Mouse (Mus musculus) hindbrain, embryonic 15.5 days (tissue): ENCODE measurements around the gene Man1c1. TPM values are rescaled to one million over a fixed set of nuclear protein-coding genes. Genes with fewer than 3 reads are reported as not detected.

ENCODE experiments used
- ATAC-seq: fragments of 200-750 bp; cut with Nextera tagmentation; 2 replicates; pipeline ENCODE4 v1.8.0; 2017; ENCODE audit warnings: low read depth, moderate number of reproducible peaks, moderate TSS enrichment; ENCODE audit not compliant: low FRiP score
- H3K27ac ChIP-seq: fragments of 300-500 bp; sonication (generic); replicated peaks from 2 replicates; pipeline ENCODE4 v1.5.1; 2015; ENCODE audit warnings: mild to moderate bottlenecking, inconsistent platforms
- H3K27me3 ChIP-seq: fragments of 300-500 bp; sonication (generic); 2 replicates; pipeline ENCODE4 v1.6.1; 2015; ENCODE audit warnings: control low read depth, inconsistent platforms
- H3K36me3 ChIP-seq: fragments of 300-500 bp; sonication (generic); 2 replicates; pipeline ENCODE4 v1.6.1; 2015; ENCODE audit warnings: control low read depth, inconsistent platforms
- H3K4me1 ChIP-seq: fragments of 300-500 bp; sonication (generic); replicated peaks from 2 replicates; pipeline ENCODE4 v1.6.1; 2015; ENCODE audit warnings: control low read depth, inconsistent platforms
- H3K4me2 ChIP-seq: fragments of 300-500 bp; sonication (generic); 2 replicates; pipeline ENCODE4 v1.6.1; 2015; ENCODE audit warnings: moderate library complexity, mild to moderate bottlenecking, inconsistent platforms
- H3K4me3 ChIP-seq: fragments of 300-500 bp; sonication (generic); 2 replicates; pipeline ENCODE4 v1.5.1; 2015; ENCODE audit warnings: mild to moderate bottlenecking, inconsistent platforms
- H3K9ac ChIP-seq: fragments of 300-500 bp; sonication (generic); 2 replicates; pipeline ENCODE4 v1.6.1; 2015; ENCODE audit warnings: inconsistent platforms
- H3K9me3 ChIP-seq: fragments of 300-500 bp; sonication (generic); 2 replicates; pipeline ENCODE4 v1.6.1; 2016; ENCODE audit warnings: control low read depth, inconsistent platforms
- WGBS: fragments of 180-500 bp; shearing (Covaris S2); methylation state at CpG from one replicate; pipeline ENCODE4 v1.1.7; 2015; 5-methylcytosine and 5-hydroxymethylcytosine counted together
- polyA plus RNA-seq: library from polyadenylated mRNA; unstranded; fragments of >200 nt; fragmentation: Nextera tagmentation; extraction: Ambion mirVana; gene quantifications from 2 replicates; pipeline ENCODE4 v1.2.1, GENCODE M21; 2015

Man1c1 gene
- polyA plus RNA-seq, 1 experiment from 2014 or later: 6.1 TPM

DNA sequence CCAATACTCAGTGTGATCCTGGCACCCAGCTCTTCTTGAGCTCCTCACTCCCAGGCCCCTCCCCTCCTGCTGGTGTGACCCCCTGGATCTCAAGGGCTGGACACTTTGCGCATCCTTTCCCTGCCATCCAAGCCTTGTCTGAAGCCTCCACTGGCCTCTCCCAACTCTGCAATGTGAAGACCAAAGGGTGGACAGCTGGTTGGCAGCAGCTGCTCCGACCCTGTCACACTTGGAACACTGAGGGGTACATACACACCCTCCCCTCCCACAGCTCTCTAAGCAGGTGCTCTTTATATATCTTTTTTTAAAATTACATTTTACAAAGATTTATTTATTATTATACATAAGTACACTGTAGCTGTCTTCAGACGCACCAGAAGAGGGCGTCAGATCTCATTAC lies 36.1 kb upstream of the Man1c1 start:
- peaks cover 26% of the 10 kb centered on the region for H3K4me1 ChIP-seq
- H3K27ac ChIP-seq: no peak overlapping the region
- 87% methylated on average over 4 of the region's 4 CpGs for WGBS
- H3K27me3 ChIP-seq: no peaks in the 10 kb centered on the region
- no peak overlapping the region for H3K4me2 ChIP-seq
- no peak overlapping the region for H3K9ac ChIP-seq
- no peaks in the 10 kb centered on the region for H3K36me3 ChIP-seq
- H3K4me3 ChIP-seq: no peak overlapping the region
- no peak for ATAC-seq
- H3K9me3 ChIP-seq: no peaks in the 10 kb centered on the region

DNA sequence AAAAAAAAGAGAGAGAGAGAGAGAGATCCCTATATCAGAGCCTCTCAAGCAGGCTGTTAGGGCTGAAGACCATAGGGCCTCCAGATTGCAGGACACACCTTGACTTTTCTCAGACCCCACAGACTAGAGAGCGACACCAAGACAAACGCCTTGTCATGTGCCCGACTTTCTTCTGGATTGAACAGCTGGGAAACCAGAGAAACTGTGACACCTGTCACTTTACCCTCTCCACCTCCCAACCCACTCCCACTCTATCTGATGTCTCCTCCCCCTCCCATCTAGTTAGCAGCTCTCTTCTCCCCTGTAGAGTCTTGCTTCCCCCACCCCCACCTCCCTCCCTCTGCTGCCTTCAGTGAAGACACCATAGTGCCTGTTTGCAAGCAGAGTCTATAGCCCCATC lies 35.4 kb upstream of the Man1c1 start:
- Histone ChIP-seq H3K27ac (no peak overlapping the region), H3K9me3 (no peaks in the 10 kb centered on the region), H3K27me3 (no peaks in the 10 kb centered on the region), H3K9ac (no peak overlapping the region), H3K36me3 (no peaks in the 10 kb centered on the region), H3K4me3 (no peak overlapping the region), H3K4me2 (no peak overlapping the region), H3K4me1 (peaks cover 26% of the 10 kb centered on the region)
- 79% methylated on average over 3 of the region's 3 CpGs for WGBS
- ATAC-seq: no peak

DNA sequence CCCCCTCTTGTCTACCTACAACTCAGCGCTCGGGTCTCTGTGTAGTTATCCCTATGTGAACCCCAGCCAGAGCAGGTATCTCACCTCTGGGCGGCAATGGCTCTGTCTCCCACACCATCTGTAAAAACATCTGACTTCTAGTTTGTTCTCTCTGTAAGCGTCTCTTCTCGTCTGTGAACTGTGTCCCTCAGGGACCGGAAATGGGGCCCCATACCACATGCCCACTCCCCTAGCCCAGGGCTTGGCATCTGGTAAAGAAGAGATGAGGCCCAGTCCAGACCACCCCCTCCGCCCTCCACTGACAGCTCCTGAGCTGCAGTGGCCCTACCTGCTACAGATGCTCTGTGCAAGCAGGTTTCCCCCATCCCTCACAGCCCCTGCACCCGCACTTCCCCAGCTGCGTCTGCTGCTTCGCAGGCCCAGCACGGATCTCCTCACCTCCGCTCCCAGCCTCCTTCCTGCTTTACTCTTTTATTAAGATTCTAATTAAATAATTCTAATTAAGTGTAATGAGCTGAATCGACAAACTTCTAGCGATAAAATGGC lies 33.3 kb upstream of the Man1c1 start:
- Histone ChIP-seq H3K4me3 (no peak overlapping the region), H3K9me3 (no peaks in the 10 kb centered on the region), H3K27me3 (no peaks in the 10 kb centered on the region), H3K27ac (peak overlapping the region; percentile 18), H3K36me3 (no peaks in the 10 kb centered on the region), H3K4me1 (peaks cover 24% of the 10 kb centered on the region), H3K4me2 (no peak overlapping the region), H3K9ac (no peak overlapping the region)
- peak; percentile 74; the same call in 1 of the 2 replicates for ATAC-seq
- 48% methylated on average over 14 of the region's 14 CpGs for WGBS

DNA sequence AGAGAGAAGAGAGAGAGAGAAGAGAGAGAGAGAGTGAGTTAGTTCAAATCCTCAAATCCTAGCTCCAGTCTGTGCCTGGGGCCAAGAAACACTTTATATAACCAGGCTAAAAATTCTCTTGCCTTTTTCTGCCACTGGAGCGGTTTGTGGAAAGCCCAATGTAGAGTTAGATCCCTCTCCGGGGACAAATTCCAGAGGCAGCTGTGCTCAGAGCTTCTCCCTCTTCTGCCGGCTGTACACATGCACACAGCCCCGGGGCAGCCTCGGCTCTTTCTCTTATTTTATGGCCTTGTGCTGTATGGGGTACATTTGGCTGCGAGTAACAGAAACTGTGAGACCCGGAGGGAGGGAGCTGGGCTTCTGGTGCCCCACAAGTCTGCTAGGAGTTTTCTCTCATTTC lies 32.1 kb upstream of the Man1c1 start:
- 48% methylated on average over 7 of the region's 7 CpGs for WGBS
- no peak for ATAC-seq
- no peak overlapping the region for H3K27ac ChIP-seq
- no peak overlapping the region for H3K4me3 ChIP-seq
- H3K4me2 ChIP-seq: no peak overlapping the region
- no peaks in the 10 kb centered on the region for H3K9me3 ChIP-seq
- H3K9ac ChIP-seq: no peak overlapping the region
- peaks cover 24% of the 10 kb centered on the region for H3K4me1 ChIP-seq
- H3K27me3 ChIP-seq: no peaks in the 10 kb centered on the region
- no peaks in the 10 kb centered on the region for H3K36me3 ChIP-seq

DNA sequence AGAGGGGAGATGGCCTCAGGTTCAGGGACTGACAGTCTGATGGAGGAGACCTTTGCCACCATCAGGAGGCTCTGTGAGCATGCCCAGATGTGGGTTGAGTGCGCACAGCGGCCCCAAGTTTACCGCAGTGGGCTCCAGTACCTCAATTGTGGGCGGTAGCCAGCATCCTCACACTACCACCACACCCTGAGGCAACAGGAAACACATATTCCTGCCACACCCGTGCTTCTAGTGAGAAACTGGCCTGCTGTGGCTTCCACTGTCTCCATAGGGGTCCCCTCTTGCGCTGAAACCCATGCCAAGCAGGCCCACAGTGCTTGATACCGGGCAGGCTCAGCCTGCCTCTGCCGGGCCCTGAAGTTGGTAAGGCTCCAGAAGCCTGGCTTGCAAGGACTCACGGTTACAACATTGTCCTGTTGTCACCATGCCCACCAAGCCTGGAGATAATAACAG lies 30.6 kb upstream of the Man1c1 start:
- H3K36me3 ChIP-seq: no peaks in the 10 kb centered on the region
- H3K4me1 ChIP-seq: peaks cover 33% of the 10 kb centered on the region
- no peaks in the 10 kb centered on the region for H3K27me3 ChIP-seq
- H3K9me3 ChIP-seq: no peaks in the 10 kb centered on the region
- H3K4me2 ChIP-seq: no peak overlapping the region
- no peak overlapping the region for H3K4me3 ChIP-seq
- no peak overlapping the region for H3K27ac ChIP-seq
- WGBS: 47% methylated on average over 9 of the region's 9 CpGs
- peak; percentile 17; the same call in 1 of the 2 replicates for ATAC-seq
- H3K9ac ChIP-seq: no peak overlapping the region

DNA sequence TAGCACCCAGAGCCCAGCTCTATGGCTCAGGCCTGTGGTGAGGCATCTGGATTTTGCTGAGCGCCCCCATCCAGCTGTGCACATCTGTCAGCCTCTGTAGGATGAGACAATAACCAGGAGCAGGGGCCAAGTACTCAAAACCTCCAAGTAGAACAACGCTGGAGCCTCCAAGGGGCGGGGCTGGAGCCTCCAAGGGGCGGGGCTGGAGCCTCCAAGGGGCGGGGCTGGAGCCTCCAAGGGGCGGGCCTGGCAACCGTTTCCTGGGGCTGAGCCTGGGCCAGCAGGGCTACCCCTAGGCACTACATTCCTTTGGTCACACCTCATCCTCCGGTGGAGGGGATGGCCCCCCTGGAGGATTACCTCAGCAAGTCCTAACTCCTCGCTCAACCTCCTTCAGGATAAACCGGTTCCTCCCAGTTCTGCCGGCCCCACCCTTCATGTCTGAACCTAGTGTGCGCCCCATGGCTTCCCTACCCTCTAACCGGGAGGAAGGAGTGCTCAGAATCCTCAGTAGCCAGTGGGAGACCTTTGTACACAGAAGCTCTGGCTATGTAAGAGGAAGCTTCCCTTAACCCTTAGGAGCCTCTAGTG lies 30.0 kb upstream of the Man1c1 start:
- no peak overlapping the region for H3K27ac ChIP-seq
- WGBS: 16% methylated on average over 9 of the region's 13 CpGs
- no peaks in the 10 kb centered on the region for H3K9me3 ChIP-seq
- no peaks in the 10 kb centered on the region for H3K36me3 ChIP-seq
- H3K4me1 ChIP-seq: peaks cover 34% of the 10 kb centered on the region
- no peaks in the 10 kb centered on the region for H3K27me3 ChIP-seq
- no peak overlapping the region for H3K4me2 ChIP-seq
- no peak overlapping the region for H3K4me3 ChIP-seq
- no peak for ATAC-seq
- no peak overlapping the region for H3K9ac ChIP-seq

DNA sequence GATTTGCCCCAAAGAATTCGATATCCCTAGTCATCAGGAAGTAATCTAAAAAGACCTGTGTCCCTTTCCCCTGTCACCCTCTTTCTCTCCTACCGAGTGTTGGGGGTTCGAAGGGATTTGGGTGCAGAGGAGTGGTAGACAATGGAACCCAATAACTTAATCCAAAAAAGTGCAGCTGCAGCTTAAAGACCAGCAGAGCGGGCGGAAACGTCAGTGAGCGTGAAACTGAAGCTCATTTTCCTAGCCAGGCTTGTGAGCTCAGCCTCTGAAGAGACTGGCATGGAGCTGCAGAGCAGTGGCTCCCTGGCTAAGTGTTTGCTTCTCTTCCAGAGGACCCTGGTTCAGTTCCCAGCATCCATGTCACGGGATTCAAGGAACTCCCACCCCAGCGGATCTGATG lies 29.3 kb upstream of the Man1c1 start:
- Histone ChIP-seq H3K36me3 (no peaks in the 10 kb centered on the region), H3K9me3 (no peaks in the 10 kb centered on the region), H3K27ac (no peak overlapping the region), H3K4me1 (peaks cover 34% of the 10 kb centered on the region), H3K9ac (no peak overlapping the region), H3K4me3 (no peak overlapping the region), H3K4me2 (no peak overlapping the region), H3K27me3 (no peaks in the 10 kb centered on the region)
- ATAC-seq: no peak
- 62% methylated on average over 9 of the region's 9 CpGs for whole genome bisulfite sequencing

DNA sequence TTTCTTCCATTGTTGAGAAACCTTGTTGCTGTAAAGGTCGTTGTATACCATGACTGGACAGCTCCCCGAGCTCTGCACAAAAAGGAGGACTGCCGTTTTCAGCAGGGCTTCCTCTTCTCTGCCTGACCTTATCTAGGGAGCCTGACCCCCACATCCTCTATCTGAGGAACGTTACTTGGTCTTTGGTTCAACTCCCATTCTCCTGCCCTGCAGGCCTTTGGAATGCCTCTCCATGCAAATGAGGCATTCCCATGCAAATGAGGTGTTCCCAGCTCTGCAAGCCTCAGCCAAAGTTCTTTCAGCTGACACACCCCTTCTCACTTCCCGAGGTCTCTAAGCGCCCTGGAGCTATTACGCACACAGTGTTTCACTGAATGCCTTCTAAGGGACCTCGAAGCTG lies 26.0 kb upstream of the Man1c1 start:
- Histone ChIP-seq H3K27me3 (no peaks in the 10 kb centered on the region), H3K36me3 (no peaks in the 10 kb centered on the region), H3K4me3 (no peak overlapping the region), H3K4me2 (no peak overlapping the region), H3K27ac (no peak overlapping the region), H3K9ac (no peak overlapping the region), H3K9me3 (no peaks in the 10 kb centered on the region), H3K4me1 (peaks cover 15% of the 10 kb centered on the region)
- ATAC-seq: no peak
- 4% methylated on average over 8 of the region's 8 CpGs for WGBS

DNA sequence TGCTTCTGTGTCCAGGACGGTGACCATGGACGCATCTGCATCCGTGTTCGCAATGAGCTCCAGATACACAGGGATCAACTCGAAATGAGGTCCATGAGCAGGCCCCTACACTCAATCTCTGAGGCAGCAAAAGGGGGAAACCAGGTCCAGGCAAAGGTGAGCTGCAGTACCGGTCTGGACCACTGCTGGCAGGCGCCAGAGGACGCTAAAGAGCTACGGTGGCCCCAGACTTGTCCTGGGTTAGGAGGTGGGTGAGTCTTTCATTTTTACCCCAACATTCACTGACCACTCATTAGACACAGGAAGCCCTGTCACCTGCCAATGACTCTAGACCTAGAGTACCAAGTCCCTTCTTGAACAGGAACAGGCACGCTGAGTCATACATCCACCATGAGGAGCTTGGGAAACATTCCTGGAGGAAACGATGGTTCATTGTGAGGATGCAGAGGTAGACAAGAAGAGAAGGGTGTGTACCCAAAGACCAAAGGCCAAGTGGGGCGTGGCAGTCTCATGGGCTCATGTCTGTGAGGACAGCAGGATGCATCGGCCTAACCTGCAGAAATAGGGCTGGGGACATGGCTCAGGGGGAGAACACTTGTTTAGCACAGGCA lies 21.8 kb upstream of the Man1c1 start:
- Histone ChIP-seq H3K9ac (no peak overlapping the region), H3K9me3 (no peaks in the 10 kb centered on the region), H3K27me3 (no peaks in the 10 kb centered on the region), H3K4me1 (peaks cover 9% of the 10 kb centered on the region), H3K4me3 (no peak overlapping the region), H3K4me2 (no peak overlapping the region), H3K36me3 (no peaks in the 10 kb centered on the region), H3K27ac (no peak overlapping the region)
- 71% methylated on average over 13 of the region's 13 CpGs for WGBS
- no peak for ATAC-seq

DNA sequence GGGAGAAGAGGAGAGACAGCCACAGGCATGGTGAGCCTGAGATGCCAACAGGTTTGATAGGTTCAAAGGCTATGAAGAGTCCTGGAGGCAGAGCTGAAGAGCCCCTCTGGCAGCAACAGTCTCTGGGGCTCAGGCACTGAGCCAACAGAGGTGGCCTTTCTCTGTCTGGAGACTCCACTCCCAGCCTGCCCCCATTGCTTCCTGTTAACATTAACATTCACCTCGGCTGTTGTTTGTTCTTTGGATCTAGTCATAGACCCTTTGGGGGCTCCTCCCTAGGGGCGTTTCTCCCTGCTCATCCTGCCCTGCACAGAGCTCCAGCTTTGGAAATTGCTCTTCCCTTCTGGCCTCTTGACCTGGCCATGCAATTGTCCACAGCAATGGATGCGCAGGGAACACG lies 20.9 kb upstream of the Man1c1 start:
- no peak for ATAC-seq
- H3K27me3 ChIP-seq: no peaks in the 10 kb centered on the region
- no peak overlapping the region for H3K4me3 ChIP-seq
- H3K4me2 ChIP-seq: no peak overlapping the region
- peaks cover 4% of the 10 kb centered on the region; the same call in 1 of the 2 replicates for H3K4me1 ChIP-seq
- no peaks in the 10 kb centered on the region for H3K36me3 ChIP-seq
- no peak overlapping the region for H3K9ac ChIP-seq
- 57% methylated on average over 4 of the region's 4 CpGs for WGBS
- H3K27ac ChIP-seq: no peak overlapping the region
- no peaks in the 10 kb centered on the region for H3K9me3 ChIP-seq

DNA sequence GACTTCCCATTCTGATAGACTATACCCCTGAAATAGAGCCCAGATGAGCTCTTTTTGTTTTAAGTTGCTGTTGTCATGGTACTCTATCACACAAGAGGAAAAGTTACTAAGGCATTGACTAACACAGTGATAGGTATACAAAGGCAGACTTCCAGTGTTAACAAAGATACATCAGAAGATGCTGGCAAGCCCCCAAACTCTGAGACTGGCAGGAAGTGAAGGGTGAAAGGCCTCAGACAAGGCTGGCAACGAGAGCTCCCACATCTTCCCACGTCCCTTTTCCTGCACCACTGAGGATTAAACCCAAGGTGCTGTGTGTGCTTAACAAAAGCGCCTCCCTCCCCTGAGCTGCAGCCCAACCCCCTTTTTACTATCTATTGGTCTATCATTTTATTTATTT lies 19.2 kb upstream of the Man1c1 start:
- no peaks in the 10 kb centered on the region for H3K27me3 ChIP-seq
- no peaks in the 10 kb centered on the region for H3K36me3 ChIP-seq
- no peak overlapping the region for H3K9ac ChIP-seq
- H3K4me2 ChIP-seq: no peak overlapping the region
- no peaks in the 10 kb centered on the region for H3K9me3 ChIP-seq
- no peak overlapping the region for H3K4me3 ChIP-seq
- ATAC-seq: no peak
- H3K4me1 ChIP-seq: no peaks in the 10 kb centered on the region
- 67% methylated on average over 3 of the region's 3 CpGs for WGBS
- H3K27ac ChIP-seq: no peak overlapping the region

DNA sequence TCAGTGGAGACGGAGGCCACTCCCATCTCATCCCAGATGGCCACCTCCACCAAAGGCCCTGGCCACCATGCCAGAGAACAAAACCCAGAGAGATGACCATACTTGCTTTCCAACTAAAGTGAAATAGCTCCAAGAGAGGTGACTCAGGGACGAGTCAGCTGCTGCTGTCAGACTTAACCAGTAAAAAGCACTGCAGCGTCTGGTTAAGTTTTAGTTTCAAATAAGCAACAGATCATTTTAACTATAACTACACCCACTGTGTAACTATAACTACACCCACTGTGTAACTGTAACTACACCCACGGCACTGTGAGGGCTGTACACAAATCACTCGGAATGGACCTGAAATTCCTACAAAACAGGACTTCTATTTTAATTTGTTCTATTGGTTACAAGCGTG lies 17.0 kb upstream of the Man1c1 start:
- ATAC-seq: no peak
- 92% methylated on average over 6 of the region's 6 CpGs for WGBS

More for the DNA sequence above, 17.0 kb upstream of the Man1c1 start:
- H3K4me3 ChIP-seq: no peak overlapping the region
- no peak overlapping the region for H3K4me2 ChIP-seq
- no peaks in the 10 kb centered on the region for H3K36me3 ChIP-seq
- peaks cover 6% of the 10 kb centered on the region; the same call in 1 of the 2 replicates for H3K4me1 ChIP-seq
- no peak overlapping the region for H3K27ac ChIP-seq
- no peak overlapping the region for H3K9ac ChIP-seq
- no peaks in the 10 kb centered on the region for H3K27me3 ChIP-seq
- no peaks in the 10 kb centered on the region for H3K9me3 ChIP-seq
